Mouse (Mus musculus): ENCODE results near the gene Ttc17. TPM values are rescaled to one million over a fixed set of nuclear protein-coding genes. Genes with fewer than 3 reads are reported as not detected.

The Ttc17 gene
- total RNA-seq, 2 experiments from 2014 or later: 32.0 to 32.1 TPM

Small RNA genes lying within 50 kb of the gene (microRNA-seq; reads per million reads assigned to microRNA genes)
- 9.7 to 14.0 reads per million in 2 experiments for gene Mir670

Other genes with a start within 250 kb of the Ttc17 start
- gene Hsd17b12, start 248.7 kb downstream of the Ttc17 start, total RNA-seq (2021): 10 to 100 TPM; 70.5 to 71.0 TPM
- gene Api5, start 31.4 kb upstream of the Ttc17 start, total RNA-seq (2021): 10 to 100 TPM; 65.6 to 66.3 TPM